32 mouse cellular contexts compared by ENCODE assay signal in genomic region chr8:11389275-11390050, GRCm38 (mm10).
DNase-seq lines count a peak whose midpoint lies in the region; ATAC-seq and TF ChIP-seq lines count a peak whose summit lies in the region.
"Had no signal": no experiment of that assay in that cellular context is flagged by ENCODE, and none has a peak within 500 bp of the region (broad histone marks: within the 10 kb centered on the region; RNA-seq: fewer than 3 reads in every experiment).

No protein-coding gene starts in this region.

- DNase-seq in cerebellum, postnatal 10 days: peak; percentile 50 to 51
- no peak for DNase-seq in cerebellum, adult 8-10 months
- DNase-seq in heart, adult 2 months: peak in 1 of 2 experiments; percentile 36
- no peak for DNase-seq in heart, adult 8-10 months (ENCODE audit: low spot score)
- DNase-seq in heart, postnatal 10 days: peak; percentile 43 to 44
- no peak for DNase-seq in heart, postnatal 36 days
- DNase-seq: adrenal gland, adult 8-10 months; cerebellum, adult 11 months; cerebellum, adult 9-11 months; gastrocnemius, postnatal 10 days; kidney, adult 8-10 months; layer of hippocampus, adult 9-11 months; liver, embryonic 13.5 days; lung, adult 18-20 months; retina, postnatal 1 day; right cerebral cortex, postnatal 14 days; thymus, postnatal 4 days had no signal

- H3K4me1 ChIP-seq in heart, adult 2 months (ENCODE audit: control insufficient read depth, insufficient read depth, low read length): peaks cover 50% of the 10 kb centered on the region
- H3K4me1 ChIP-seq in megakaryocyte, embryonic 14.5 days: peaks cover 43% of the 10 kb centered on the region
- H3K4me1 ChIP-seq: midbrain, embryonic 15.5 days had no signal

- TF ChIP-seq EP300 in heart, adult 2 months (IDR thresholded peaks at IDR 0.05; ENCODE audit: insufficient read depth, low read depth, low read length): no peak

- H3K4me3 ChIP-seq in heart, adult 2 months: no peak overlapping the region
- peak overlapping the region; percentile 3 for H3K4me3 ChIP-seq in megakaryocyte, embryonic 14.5 days (replicated peaks)
- H3K4me3 ChIP-seq: embryonic facial prominence, embryonic 13.5 days; hindbrain, embryonic 12.5 days; intestine, embryonic 15.5 days; limb, embryonic 10.5 days; limb, embryonic 15.5 days; liver, embryonic 13.5 days; midbrain, embryonic 10.5 days; midbrain, embryonic 15.5 days; neural tube, embryonic 15.5 days had no signal

- no peak for TF ChIP-seq POLR2A in heart, adult 2 months (IDR thresholded peaks at IDR 0.05; ENCODE audit: insufficient read depth, low read depth, low read length)

- H3K36me3 ChIP-seq in heart, adult 2 months (ENCODE audit: control insufficient read depth, insufficient read depth, low read length): peaks cover 33% of the 10 kb centered on the region
- no peaks in the 10 kb centered on the region for H3K36me3 ChIP-seq in megakaryocyte, embryonic 14.5 days (replicated peaks; ENCODE audit: low read length)
- H3K36me3 ChIP-seq: hindbrain, embryonic 12.5 days; intestine, embryonic 15.5 days; limb, embryonic 15.5 days; liver, embryonic 13.5 days; midbrain, embryonic 10.5 days; midbrain, embryonic 15.5 days; neural tube, embryonic 15.5 days had no signal

- no peak for TF ChIP-seq CTCF in heart, adult 2 months (IDR thresholded peaks at IDR 0.05)

- peak overlapping the region; percentile 43 for H3K27ac ChIP-seq in heart, adult 2 months
- H3K27ac ChIP-seq: embryonic facial prominence, embryonic 13.5 days; hindbrain, embryonic 12.5 days; hindbrain, postnatal 0 days; intestine, embryonic 15.5 days; kidney, postnatal 0 days; limb, embryonic 10.5 days; limb, embryonic 15.5 days; liver, embryonic 13.5 days; macrophage; midbrain, embryonic 10.5 days; midbrain, embryonic 15.5 days; neural tube, embryonic 15.5 days had no signal

- WGBS in heart, adult 2 months: 47% methylated on average over 11 of the region's 11 CpGs

- intact Hi-C loops in heart, adult 2 months (cut with DNase I): loop anchor here (2.0 kb wide), 1 partner anchor 21 kb away; no protein-coding TSS in a partner anchor
- intact Hi-C loops in heart, postnatal 10 days (cut with DNase I): no loop called here
- intact Hi-C loops in heart, postnatal 36 days (cut with DNase I): no loop called here

- no peaks in the 10 kb centered on the region; the same call in 1 of the 2 replicates for H3K79me2 ChIP-seq in heart, adult 2 months (replicated peaks; ENCODE audit: control insufficient read depth, insufficient read depth, low read length)

- H3K27me3 ChIP-seq in heart, adult 2 months (ENCODE audit: control insufficient read depth, insufficient read depth, low read length): no peaks in the 10 kb centered on the region
- H3K27me3 ChIP-seq in megakaryocyte, embryonic 14.5 days (replicated peaks): peaks cover 80% of the 10 kb centered on the region
- H3K27me3 ChIP-seq: embryonic facial prominence, embryonic 13.5 days; hindbrain, embryonic 12.5 days; intestine, embryonic 15.5 days; limb, embryonic 15.5 days; liver, embryonic 13.5 days; midbrain, embryonic 15.5 days; neural tube, embryonic 15.5 days had no signal

- no peak overlapping the region for H3K9ac ChIP-seq in heart, adult 2 months (ENCODE audit: low read depth, low read length)
- H3K9ac ChIP-seq: embryonic facial prominence, embryonic 13.5 days; hindbrain, embryonic 12.5 days; intestine, embryonic 15.5 days; limb, embryonic 15.5 days; liver, embryonic 13.5 days; midbrain, embryonic 15.5 days; neural tube, embryonic 15.5 days had no signal

- no peak for ATAC-seq in megakaryocyte, adult 5-6 weeks (ENCODE audit: poor library complexity, severe bottlenecking)
- ATAC-seq: activated CD4-positive, CD25-positive, alpha-beta regulatory T cell, adult 4 months; forebrain, embryonic 16.5 days; hindbrain, postnatal 0 days; intestine, embryonic 15.5 days; midbrain, embryonic 15.5 days had no signal

- H3K9me3 ChIP-seq in megakaryocyte, embryonic 14.5 days: peaks cover 8% of the 10 kb centered on the region; the same call in 1 of the 2 replicates
- H3K9me3 ChIP-seq: hindbrain, embryonic 12.5 days; intestine, embryonic 15.5 days; limb, embryonic 10.5 days; limb, embryonic 15.5 days; liver, embryonic 13.5 days; midbrain, embryonic 10.5 days; midbrain, embryonic 15.5 days; neural tube, embryonic 15.5 days had no signal

Comparison
In these comparisons a context has a peak if more than half of its experiments do, and no peak if none do; other contexts are left out.
1. DNase-seq: peak in cerebellum, postnatal 10 days (2 of 2) and heart, postnatal 10 days (2 of 2); none in cerebellum, adult 8-10 months (single experiment), heart, adult 8-10 months (single experiment) and heart, postnatal 36 days (0 of 2).